Mouse (Mus musculus) c-Kit-positive CD71-positive TER-119-positive erythroid progenitor cells, embryonic 14.5 days (primary cell): Measurements from ENCODE around the gene Grasp.

ENCODE experiments used
- DNase-seq: peaks from one replicate; pipeline ENCODE4 v3.0.0-alpha.2; 2013; ENCODE audit warnings: low spot score

Gene Grasp

DNA sequence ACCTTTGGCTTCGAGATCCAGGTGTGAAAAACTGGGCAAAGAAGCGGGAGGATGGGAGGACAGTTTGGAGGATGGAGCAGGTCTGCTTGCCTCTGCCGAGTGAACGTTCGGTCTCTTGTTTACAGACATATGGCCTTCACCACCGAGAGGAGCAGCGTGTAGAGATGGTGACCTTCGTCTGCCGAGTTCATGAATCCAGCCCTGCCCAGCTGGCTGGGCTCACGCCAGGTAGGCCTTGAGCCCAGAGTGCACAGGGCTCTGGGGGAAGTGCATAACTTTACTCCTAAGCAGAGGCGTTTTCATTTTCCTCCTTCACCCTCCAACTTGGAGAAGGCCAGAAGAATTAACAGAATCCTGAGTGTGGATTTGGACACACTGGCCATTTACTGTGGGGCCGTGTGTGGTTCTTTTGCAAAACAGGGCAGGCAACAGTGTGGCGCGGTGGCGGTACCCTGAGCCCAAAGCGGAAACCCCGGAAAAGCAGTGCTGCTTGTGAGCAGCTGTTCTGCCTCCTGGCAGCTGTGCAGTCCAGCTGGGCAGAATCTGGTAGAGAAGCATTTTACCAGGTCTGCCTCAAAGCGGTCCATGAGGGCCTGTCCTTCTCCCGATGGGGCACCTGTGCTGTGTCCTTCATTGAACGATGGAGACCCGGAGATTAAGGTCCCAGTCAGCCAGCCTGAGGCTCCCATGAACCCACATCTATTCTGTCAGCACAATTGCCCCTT, 5.0 kb downstream of the Grasp start:
- no peak for DNase-seq

GRCm38 (mm10) chr15:101230503-101230902, 6.5 kb downstream of the Grasp start:
- DNase-seq = no peak

- DNase-seq = peak; percentile 41
Measured at GRCm38 (mm10) chr15:101230995-101231647, 7.1 kb downstream of the Grasp start.

GRCm38 (mm10) chr15:101231648-101232180, 7.7 kb downstream of the Grasp start:
- no peak for DNase-seq

GRCm38 (mm10) chr15:101232607-101233006, 8.6 kb downstream of the Grasp start:
- DNase-seq = no peak

- no peak for DNase-seq
Measured at GRCm38 (mm10) chr15:101233183-101233582, 9.2 kb downstream of the Grasp start.

DNA sequence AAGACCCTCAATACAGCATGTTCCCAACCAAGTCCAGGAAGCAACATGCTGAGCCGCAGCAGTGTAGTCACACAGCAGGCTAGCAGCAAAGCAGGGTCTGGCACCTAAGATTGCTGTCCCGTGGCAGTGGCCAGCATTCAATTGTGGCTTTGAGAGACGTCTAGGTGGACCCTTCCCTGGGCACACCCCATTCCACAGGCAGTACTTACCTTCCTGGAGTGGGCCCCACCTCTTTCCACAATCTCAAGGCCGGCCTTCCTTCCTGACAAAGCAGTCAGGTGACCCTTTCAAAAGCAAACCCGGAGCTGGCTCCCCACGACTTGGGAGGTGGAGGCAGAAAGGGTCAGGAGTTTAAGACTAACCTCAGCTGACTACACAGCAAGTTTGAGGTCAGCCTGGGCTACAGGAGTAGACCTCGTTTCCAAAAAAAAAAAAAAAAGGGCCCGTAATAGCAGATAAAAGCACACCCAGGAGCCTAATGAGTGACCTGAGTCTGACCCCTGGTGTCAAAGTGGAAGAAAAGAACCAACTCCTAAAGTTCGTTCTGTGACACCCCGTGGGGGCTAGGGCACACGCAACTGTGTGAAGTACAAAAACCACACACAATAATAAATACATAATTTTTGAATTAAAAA, 9.8 kb downstream of the Grasp start:
- no peak for DNase-seq

GRCm38 (mm10) chr15:101234611-101235341, 10.8 kb downstream of the Grasp start:
- no peak for DNase-seq

GRCm38 (mm10) chr15:101235342-101235698, 11.3 kb downstream of the Grasp start:
- no peak for DNase-seq

DNA sequence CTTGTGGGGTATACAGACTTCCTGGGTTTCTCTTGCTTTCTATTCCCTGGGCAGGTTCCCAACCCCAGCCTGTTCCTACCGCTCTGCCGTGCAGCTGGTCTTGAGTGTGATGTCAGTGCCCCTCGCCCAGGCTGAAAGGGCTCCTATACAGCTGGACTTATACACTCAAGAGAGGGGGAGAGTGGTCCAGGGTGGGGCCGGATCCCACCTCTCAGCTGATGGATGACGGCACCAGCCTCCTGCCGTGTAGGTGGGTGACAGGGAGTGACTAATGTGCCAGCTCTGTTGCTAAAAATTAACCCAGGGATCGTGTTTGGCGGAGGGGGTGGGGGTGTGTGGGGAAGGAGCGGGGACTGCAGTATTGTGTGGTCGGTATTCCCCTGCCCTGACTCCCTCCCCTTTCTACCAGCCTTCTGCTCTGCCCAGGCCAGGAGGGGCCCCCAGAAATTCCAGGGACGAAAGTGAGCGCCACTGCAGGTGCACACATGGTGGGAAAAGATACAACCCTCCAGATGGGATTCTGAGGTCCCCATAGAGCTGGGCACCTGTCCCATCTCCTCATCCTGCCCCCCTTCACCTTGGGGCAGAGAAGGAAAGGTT, 11.8 kb downstream of the Grasp start:
- DNase-seq = no peak

- DNase-seq = no peak
Measured at GRCm38 (mm10) chr15:101236878-101237277, 12.9 kb downstream of the Grasp start.

DNA sequence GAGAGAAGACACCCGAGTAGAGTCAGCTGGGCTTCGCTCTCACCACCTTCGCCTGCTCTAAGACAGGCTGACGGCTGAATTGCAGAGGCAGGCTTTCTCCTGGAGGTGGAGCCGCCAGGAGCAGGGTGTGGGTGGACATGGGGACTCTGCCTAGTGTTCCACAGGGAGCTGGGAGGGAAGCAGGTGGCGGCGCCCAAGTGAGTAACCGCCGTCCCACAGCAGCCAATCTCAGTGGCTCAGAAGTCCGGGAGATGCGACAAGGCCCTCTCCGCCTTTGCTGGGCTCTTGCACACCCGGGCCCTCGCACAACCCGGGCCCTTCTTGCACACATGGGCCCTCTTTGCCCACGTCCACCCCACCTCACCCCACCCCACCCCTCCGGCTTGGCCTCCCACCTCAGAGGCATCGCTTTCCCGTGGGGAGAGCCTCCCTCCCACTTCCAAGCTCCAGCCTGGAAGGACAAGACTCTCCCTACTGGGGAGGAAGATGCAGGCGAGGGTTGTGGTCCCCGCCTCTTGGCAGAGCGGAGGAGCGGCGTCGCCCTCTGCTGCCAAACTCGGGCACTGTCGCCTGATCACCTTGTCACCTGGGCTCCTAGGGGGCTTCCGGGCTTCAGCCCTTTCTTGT, 15.0 kb downstream of the Grasp start:
- no peak for DNase-seq

DNA sequence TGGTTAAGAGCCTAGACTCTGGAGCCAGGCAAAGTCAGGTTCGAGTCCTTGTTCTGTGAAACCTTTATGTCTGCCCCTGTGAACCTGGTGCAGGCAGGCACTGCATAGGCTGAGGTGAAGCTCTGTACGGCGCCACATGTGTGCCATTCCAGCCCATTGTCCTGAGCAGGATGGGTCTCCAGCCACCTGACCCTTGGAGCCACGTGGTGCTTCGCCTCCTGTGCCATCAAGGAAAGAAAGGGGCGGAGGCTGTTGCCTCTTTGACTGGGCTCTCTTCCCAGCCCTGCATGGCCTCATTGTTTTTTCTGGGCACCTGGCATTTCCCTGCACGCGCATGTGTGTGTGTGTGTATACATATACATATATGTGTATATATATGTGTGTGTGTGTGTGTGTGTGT, 15.8 kb downstream of the Grasp start:
- DNase-seq = no peak

GRCm38 (mm10) chr15:101240799-101241204, 16.8 kb downstream of the Grasp start:
- peak; percentile 74 for DNase-seq

- no peak for DNase-seq
Measured at GRCm38 (mm10) chr15:101241236-101241635, 17.2 kb downstream of the Grasp start.

DNA sequence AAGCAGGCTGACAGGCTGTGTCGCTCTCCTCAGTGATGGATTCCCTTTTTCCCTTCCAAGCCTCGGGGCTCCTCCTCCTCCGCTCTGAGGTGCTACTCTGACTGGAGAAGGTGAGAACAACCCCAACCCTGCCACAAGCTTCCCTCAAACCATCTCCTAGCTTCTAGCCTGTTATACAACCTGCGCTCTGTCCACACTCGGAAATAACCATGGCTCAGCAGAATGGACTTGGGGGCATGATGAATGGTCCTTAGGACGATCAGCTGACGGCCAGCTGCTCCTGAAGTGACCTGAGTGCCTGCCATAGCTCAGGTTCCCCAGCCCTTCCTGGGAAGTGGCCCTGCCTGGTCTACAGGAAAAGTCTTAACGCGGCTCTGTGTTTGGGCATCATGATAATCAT, 17.9 kb downstream of the Grasp start:
- DNase-seq = no peak

DNA sequence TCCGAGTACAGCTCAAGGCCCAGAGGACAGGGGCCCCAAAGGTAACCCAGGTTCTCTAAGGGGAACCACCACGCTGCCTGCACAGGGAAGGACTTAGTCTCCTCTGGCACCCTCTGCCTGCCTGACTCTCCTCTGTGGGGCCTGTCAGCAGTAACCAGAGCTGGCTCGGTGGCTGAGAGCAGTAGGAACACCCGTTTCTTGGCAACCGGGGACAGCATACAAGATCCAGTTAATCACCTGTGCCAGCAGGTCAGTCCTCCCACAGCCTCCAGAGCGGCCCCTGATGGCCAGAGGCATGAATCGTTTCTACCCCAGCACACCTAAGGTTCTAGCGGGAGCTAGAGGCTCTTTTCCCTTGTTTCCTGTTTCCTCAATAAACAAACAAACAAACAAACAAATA, 18.7 kb downstream of the Grasp start:
- no peak for DNase-seq

DNA sequence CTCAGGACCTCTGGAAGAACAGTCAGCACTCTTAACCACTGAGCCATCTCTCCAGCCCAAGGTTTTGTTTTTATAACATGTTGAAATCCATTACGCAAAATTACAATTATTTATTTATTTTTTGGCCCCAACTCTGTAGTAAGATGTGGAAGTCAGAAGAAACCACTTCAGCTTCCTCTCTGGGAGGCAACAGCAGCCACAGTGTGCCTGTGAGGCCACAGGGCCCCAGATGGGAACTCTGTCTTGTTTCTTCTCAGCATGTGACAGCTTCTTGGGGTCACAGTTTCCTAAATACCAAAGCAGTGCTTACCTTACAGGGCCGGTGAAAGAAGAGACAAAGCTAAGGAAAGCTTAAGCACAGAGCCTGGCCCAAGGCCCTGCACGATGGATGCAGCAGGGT, 20.0 kb downstream of the Grasp start:
- no peak for DNase-seq

GRCm38 (mm10) chr15:101246231-101247154, 22.5 kb downstream of the Grasp start:
- DNase-seq = peak; percentile 86

GRCm38 (mm10) chr15:101247155-101247498, 23.1 kb downstream of the Grasp start:
- DNase-seq = no peak
